Mouse (Mus musculus) brown adipose tissue, adult 24 weeks (tissue): Measurements from ENCODE around the gene Gzmm. TPM values are rescaled to one million over a fixed set of nuclear protein-coding genes. Genes with fewer than 3 reads are reported as not detected.
A peak's percentile ranks its signal among the peaks of the same experiment; 100 is the strongest.

Source experiments
- H3K27ac ChIP-seq: fragments of 200-500 bp; replicated peaks from 2 replicates; pipeline ENCODE4 v1.5.1; 2012; ENCODE audit warnings: low read depth, mild to moderate bottlenecking, low read length
- H3K4me1 ChIP-seq: fragments of 200-500 bp; 2 replicates; pipeline ENCODE4 v1.6.1; 2012; ENCODE audit warnings: low read length, mixed read lengths; ENCODE audit not compliant: control insufficient read depth, insufficient read depth, insufficient read length
- H3K4me3 ChIP-seq: fragments of 200-500 bp; 2 replicates; pipeline ENCODE4 v1.5.1; 2012; ENCODE audit warnings: low read depth, mild to moderate bottlenecking, low read length, moderate library complexity; ENCODE audit not compliant: insufficient read depth
- polyA plus RNA-seq: library from polyadenylated mRNA; stranded (reverse); fragments of >200 nt; gene quantifications from 2 replicates; pipeline ENCODE4 v1.2.4, GENCODE M21; 2012; ENCODE audit not compliant: missing spikeins, insufficient read depth, insufficient read length

Gene Gzmm
- not detected in 2 replicates for polyA plus RNA-seq

DNA sequence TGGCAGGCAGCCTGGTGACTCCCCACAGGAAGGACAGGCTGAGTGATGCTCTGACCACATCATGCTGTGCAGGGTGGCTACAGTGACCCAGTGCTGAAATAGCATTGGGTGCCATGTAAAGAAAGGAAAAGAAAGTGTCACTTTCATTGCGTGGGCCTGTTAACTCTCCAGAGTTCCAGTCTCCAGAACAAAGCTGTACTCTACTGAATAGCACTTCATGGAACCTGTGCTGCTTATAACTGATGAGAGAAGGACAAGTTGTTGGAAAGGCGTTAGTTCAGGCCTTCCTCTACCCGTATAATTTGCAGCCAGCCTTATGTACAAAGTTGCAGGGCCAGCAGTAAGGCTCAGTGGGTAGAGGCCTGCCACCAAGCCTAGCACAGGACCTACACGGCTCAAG lies at the start of gene Gzmm:
Gzmm (plus strand) TSS at position 301 of the 400 bp plus-strand sequence.
- peaks cover 7% of the 10 kb centered on the region; the same call in 1 of the 2 replicates for H3K4me1 ChIP-seq
- no peak within 1 kb of the TSS for H3K27ac ChIP-seq
- no peak within 1 kb of the TSS for H3K4me3 ChIP-seq

DNA sequence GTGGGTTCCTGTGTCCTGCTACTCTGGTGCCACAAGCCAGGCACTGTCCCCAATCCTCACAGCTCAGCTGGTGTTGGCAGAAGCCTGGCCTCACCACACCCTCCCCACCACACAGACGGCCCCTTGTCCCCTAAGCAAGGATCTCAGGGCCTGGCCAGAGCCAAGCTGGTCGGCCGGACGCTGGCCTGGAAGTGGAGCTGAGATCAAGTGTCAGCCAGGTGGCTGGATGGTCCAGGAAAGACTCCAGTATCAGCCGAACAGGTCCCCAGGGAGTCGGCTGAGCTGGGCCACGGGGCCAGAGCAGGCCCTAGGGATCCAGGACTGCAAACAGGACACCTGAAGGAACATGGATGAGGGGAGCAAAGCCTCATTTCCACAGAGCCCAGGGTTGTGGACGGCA lies 43.1 kb upstream of the Gzmm start, which contains the start of gene Odf3l2:
Odf3l2 (minus strand) TSS at position 28 of the 400 bp plus-strand sequence.
- H3K4me3 ChIP-seq, result no peak within 1 kb of the TSS
- no peaks in the 10 kb centered on the region for H3K4me1 ChIP-seq
- no peak within 1 kb of the TSS for H3K27ac ChIP-seq

DNA sequence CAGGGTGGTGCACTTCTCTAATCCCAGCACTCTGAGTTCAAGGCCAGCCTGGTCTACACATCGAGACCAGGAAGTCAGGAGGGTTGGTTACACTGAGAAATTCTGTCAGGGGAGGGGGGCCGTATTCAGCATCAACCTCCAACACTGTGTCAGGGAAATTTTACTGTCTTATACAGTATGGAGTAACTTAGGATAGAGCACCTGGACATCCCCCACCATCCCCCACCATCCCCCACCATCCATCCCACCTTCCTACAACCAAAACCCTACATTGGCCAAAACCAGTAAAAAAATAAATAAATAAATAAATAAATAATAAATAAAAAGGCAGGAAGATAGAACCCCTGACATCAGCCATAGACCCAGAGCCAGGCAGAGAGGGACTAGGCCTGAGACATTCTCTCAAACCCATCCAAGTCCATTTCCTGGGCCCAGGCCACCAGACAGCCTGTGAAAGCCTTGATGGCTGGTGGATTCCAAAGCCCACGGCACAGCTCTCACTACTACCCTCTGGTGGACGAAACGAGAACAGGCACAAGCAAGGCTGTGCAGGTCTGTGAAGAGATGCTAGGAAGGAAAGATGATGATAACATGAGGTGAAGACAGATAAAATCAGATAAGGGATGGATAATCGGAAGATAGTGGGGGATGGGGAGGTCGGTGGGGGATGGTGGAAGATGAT lies 39.6 kb upstream of the Gzmm start:
- no peak overlapping the region for H3K4me3 ChIP-seq
- H3K27ac ChIP-seq, result no peak overlapping the region
- no peaks in the 10 kb centered on the region for H3K4me1 ChIP-seq

DNA sequence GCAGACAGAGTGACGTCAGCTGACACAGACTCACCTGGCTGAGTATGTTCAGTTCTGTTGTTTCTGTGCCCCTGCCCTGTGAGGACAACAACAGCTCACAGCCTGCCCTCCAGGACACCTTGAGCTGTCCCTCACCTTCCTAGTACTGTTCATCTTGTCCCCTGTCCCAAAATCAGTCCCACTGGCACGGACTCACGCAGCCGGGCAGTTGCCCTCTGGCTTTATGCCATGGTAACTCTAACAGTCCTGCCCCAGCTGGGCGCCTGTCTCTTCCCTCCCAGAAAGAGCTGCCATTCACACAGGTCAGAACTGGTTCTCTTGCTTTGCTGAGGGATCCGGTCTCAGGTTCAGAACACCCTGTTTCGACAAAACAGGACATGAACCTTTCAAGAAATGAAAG lies 36.0 kb upstream of the Gzmm start:
- no peaks in the 10 kb centered on the region for H3K4me1 ChIP-seq
- H3K27ac ChIP-seq, result no peak overlapping the region
- H3K4me3 ChIP-seq, result no peak overlapping the region

DNA sequence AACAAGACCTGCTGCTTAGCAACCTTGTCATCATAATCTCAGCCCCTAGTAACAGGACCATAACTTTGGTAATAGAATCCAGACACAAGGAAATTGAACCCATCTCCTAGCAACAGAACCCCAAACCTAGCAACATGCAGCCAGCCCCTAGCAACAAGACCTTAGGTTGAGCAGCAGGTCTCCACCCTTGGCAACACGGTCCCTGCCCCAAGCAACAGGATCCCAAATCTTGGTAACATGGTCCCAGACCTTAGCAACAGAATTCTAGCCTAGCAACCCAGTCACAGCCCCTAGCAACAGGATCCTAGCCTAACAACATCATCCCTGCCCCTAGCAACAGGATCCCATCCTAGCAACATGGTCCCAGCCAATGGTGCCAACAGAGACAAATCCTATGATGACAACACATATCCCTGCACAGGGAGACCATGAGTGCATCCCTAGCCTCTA lies 33.8 kb upstream of the Gzmm start:
- Histone ChIP-seq H3K4me1 (no peaks in the 10 kb centered on the region), H3K4me3 (no peak overlapping the region), H3K27ac (no peak overlapping the region)

DNA sequence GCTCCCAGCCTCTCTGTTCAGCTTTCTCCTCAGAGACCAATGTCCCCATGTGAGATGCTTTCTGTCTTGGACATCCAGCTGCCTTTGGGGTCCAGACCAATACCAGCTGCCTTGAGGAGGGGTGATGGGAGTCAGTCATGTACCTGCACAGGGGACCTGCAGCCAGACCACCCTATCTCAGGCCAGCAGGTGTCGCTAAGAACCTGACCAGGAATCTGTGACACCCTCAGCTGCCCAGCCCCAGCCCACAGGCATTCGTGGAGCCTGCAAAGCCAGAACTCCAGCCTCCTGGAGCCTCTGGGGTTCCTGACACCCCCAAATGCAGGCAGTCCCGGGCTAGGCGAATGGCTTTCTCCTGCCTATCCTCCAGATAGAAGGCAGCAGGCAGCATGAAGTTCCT lies 30.0 kb upstream of the Gzmm start:
- Histone ChIP-seq H3K4me1 (no peaks in the 10 kb centered on the region), H3K27ac (no peak overlapping the region), H3K4me3 (no peak overlapping the region)

DNA sequence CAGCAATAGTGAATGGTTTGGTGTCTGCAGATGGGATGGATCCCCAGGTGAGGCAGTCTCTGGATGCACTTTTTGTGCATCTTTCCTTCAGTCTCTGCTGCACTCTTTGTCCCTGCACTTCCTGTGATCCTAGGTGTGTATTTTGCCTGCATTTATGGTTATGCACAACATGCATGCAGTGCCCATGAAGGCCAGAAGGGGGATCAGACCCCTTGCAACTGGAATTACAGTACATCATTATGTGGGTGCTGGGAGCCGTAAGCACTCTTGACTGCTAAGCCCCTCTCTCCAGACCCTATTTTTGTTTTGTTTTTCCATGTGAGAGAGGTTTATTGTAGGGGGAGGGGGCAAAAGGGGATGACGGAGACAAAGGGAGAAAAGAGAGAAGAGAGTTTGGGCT lies 28.5 kb upstream of the Gzmm start:
- Histone ChIP-seq H3K27ac (no peak overlapping the region), H3K4me3 (no peak overlapping the region), H3K4me1 (no peaks in the 10 kb centered on the region)

DNA sequence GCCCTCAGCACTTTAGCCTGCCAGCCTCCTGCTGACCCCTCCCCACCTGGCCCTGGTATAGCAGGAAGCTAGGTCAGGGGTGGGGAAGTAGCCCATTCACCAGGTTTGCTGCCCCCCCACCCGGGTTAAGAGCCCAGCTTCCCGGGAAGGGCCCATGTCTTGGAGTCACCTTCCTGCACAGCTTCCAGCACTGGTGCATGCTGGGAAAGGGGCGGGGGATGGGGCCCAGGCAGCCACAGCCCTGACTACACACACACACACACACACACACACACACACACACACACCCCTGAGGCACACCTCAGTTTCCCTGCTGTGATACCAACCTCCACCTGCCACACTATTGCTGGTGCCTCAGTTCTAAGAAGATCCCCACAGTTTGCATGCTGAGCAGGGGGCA lies 27.0 kb upstream of the Gzmm start:
- Histone ChIP-seq H3K27ac (no peak overlapping the region), H3K4me1 (no peaks in the 10 kb centered on the region), H3K4me3 (no peak overlapping the region)

DNA sequence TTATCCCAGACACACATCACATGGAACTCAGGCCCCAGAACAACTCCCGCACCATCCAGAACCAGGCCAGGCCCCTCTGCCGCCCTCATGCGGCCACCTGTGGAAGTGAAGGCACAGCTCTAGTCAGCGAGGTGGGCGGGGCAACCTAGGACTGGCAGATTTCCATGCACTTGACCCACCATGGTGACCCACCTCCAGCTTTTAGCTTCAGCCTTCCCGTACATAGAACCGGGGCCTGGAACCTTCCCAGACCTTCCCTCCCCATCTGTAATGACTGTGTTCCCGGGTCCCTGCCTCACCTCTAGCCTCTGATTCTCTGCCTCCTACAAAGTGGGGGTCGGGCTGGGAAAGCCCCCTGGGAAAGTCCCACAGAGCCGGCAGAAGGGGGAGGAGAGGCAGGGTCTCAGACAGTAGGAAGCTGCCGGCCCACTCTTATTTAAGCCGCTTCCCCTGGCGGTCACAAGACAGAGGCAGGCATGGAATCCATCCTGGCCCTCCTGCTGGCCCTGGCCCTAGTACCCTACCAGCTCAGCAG lies 24.6 kb upstream of the Gzmm start, which contains the start of gene Madcam1:
Madcam1 (plus strand) TSS at position 429 of the 535 bp plus-strand sequence.
- H3K4me1 ChIP-seq, result no peaks in the 10 kb centered on the region
- no peak within 1 kb of the TSS for H3K4me3 ChIP-seq
- H3K27ac ChIP-seq, result no peak within 1 kb of the TSS

DNA sequence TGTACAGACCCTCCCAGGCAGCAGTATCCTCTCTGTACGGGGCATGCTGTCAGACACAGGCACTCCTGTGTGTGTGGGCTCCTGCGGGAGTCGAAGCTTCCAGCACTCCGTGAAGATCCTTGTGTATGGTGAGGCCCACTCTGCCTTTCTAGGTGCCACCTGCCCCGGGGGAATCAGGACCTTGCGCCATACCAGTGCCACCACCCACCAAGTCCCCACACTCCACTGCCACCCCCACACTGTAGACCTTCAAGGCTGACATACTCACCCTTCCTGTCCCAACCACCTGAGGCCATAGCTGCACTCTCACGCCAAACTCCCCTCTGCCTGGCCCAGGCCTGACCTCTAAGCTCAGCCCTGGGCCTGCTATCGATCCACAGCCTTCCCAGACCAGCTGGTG lies 23.8 kb upstream of the Gzmm start:
- no peak overlapping the region for H3K4me3 ChIP-seq
- no peak overlapping the region for H3K27ac ChIP-seq
- peaks cover 2% of the 10 kb centered on the region for H3K4me1 ChIP-seq

DNA sequence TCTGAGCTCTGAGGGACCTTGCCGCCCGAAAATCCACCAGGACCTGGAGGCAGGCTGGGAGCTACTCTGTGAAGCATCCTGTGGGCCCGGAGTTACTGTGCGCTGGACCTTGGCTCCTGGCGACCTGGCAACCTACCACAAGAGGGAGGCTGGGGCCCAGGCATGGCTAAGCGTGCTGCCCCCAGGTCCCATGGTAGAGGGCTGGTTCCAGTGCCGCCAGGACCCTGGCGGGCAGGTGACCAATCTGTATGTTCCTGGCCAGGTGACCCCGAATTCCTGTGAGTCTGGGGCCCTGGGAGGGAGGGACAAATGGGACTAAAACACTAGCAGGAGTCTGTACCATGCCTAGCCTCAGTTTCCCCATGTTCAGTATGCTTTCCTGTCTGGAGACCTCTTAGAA lies 22.3 kb upstream of the Gzmm start:
- no peak overlapping the region for H3K27ac ChIP-seq
- no peak overlapping the region for H3K4me3 ChIP-seq
- H3K4me1 ChIP-seq, result peaks cover 8% of the 10 kb centered on the region

DNA sequence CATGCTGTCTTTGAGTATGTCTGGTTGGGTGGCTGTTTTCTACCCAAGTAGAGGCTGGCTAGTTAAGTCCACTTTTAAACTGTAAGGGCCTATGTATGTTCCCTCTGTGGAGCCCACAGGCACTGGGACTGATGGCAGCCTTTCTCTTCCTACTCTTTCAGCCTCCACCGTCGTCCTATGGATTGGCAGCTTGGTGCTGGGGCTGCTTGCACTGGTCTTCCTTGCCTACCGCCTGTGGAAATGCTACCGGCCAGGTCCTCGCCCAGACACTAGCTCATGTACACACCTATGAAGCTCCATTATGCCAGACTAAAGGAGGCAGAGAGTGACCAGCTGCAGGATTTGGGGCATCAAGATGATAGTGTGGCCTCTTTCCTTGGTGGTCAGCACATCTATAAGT lies 20.7 kb upstream of the Gzmm start:
- Histone ChIP-seq H3K4me3 (no peak overlapping the region), H3K4me1 (peaks cover 8% of the 10 kb centered on the region), H3K27ac (no peak overlapping the region)

DNA sequence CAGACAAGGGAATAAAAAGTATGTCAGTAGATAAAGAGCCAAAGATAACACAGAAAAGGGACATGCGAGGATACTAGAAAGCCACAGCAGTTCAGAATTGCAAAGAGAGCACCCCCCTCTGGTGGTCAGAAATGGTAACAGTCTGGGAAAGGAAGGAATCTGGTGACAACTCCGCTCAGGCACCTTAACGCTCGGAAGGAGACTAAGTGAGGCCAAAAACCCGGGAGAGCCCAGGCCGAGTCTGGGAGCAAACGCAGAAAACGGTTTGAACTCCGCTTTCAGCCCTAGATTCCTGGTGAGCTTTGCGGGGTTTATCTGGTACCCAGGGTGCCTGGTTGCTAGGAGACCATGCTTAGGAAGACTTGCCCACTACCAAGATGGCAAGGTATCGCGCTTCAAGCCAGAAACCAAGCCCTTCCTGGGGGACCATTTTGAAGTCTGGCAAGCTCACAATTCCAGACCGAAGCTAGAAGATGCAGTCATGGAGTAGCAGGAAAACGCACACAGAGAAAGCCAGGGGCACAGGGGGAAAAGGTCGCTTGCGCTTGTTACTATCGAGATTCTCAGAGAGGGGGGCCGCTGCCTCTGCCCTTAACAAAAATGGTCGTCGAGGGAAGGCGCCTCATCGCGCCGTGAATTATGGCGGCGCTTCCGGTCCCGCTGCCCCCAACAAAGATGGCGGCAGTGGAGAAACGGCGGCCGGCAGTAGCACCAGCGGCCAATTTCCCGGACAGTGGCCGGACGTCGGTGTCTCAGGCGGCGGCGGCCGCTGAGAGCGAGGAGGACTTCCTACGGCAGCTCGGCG lies 19.8 kb upstream of the Gzmm start, which contains the start of gene Tpgs1:
Tpgs1 (plus strand) TSS at position 599 of the 805 bp plus-strand sequence.
- peaks cover 8% of the 10 kb centered on the region for H3K4me1 ChIP-seq
- peak within 1 kb of the TSS; percentile 92 for H3K27ac ChIP-seq
- peak within 1 kb of the TSS; percentile 78 for H3K4me3 ChIP-seq

DNA sequence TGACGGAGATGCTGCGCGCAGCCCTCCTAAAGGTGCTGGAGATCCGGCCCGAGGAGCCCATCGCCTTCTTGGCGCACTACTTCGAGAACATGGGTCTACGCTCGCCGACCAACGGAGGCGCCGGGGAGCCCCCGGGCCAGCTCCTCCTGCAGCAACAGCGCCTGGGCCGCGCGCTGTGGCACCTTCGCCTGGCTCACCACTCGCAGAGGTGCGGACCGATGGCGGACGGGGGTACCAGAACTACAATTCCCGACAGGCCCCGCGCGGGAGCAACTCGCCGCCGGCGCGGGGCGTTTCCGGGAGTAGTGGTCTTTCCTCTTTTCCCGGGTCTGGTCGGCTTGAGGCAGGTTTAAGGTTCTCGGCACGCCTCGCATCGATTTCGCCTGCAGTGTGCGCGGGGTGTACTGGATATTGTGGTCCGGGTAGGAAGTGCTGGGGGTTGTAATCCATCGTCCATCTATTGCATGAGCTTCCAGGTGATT lies 19.2 kb upstream of the Gzmm start:
- Histone ChIP-seq H3K4me1 (peaks cover 8% of the 10 kb centered on the region), H3K4me3 (peak overlapping the region; percentile 78), H3K27ac (peak overlapping the region; percentile 79)
